ENCODE assay signal across 28 mouse cellular contexts in genomic region chr4:40827926-40828325, GRCm38 (mm10). TPM values are rescaled to one million over a fixed set of nuclear protein-coding genes. Genes with fewer than 3 reads are reported as not detected.
DNase-seq lines count a peak whose midpoint lies in the region; ATAC-seq and TF ChIP-seq lines count a peak whose summit lies in the region.
"Had no signal": no experiment of that assay in that cellular context is flagged by ENCODE, and none has a peak within 500 bp of the region (broad histone marks: within the 10 kb centered on the region; RNA-seq: fewer than 3 reads in every experiment).

No protein-coding gene starts in this region.

- 0 out of 2 replicates have a peak, but pooled peaks cover 2% of the 10 kb centered on the region for H3K9me3 ChIP-seq in heart, embryonic 12.5 days (replicated peaks)
- H3K9me3 ChIP-seq in liver, embryonic 12.5 days (replicated peaks), result no peaks in the 10 kb centered on the region
- H3K9me3 ChIP-seq in liver, embryonic 11.5 days (ENCODE audit: control insufficient read depth, low read length), result no peaks in the 10 kb centered on the region
- no peaks in the 10 kb centered on the region for H3K9me3 ChIP-seq in lung, postnatal 0 days (ENCODE audit: low read length)
- H3K9me3 ChIP-seq: embryonic facial prominence, embryonic 13.5 days; forebrain, embryonic 10.5 days; forebrain, embryonic 15.5 days; hindbrain, embryonic 12.5 days; intestine, embryonic 15.5 days; limb, embryonic 13.5 days; liver, embryonic 15.5 days; midbrain, embryonic 10.5 days; stomach, embryonic 15.5 days had no signal

- 77% methylated on average over 9 of the region's 9 CpGs for WGBS in heart, embryonic 12.5 days
- 65% methylated on average over 9 of the region's 9 CpGs for WGBS in liver, embryonic 12.5 days (ENCODE audit: insufficient replicate concordance)
- WGBS in liver, embryonic 11.5 days, result 74% methylated on average over 9 of the region's 9 CpGs
- 68% methylated on average over 9 of the region's 9 CpGs for WGBS in lung, postnatal 0 days

- 0 out of 2 replicates have a peak overlapping the region, but pooled peaks have one; percentile 13 for H3K9ac ChIP-seq in heart, embryonic 12.5 days
- H3K9ac ChIP-seq in liver, embryonic 12.5 days, result no peak overlapping the region
- no peak overlapping the region; the same call in 1 of the 2 replicates for H3K9ac ChIP-seq in liver, embryonic 11.5 days (ENCODE audit: low read depth, low read length)
- no peak overlapping the region for H3K9ac ChIP-seq in lung, postnatal 0 days (replicated peaks; ENCODE audit: low read depth)
- H3K9ac ChIP-seq: embryonic facial prominence, embryonic 13.5 days; forebrain, embryonic 15.5 days; hindbrain, embryonic 12.5 days; intestine, embryonic 15.5 days; limb, embryonic 13.5 days; liver, embryonic 15.5 days; stomach, embryonic 15.5 days had no signal

- no peaks in the 10 kb centered on the region for H3K27me3 ChIP-seq in heart, embryonic 12.5 days (replicated peaks)
- no peaks in the 10 kb centered on the region for H3K27me3 ChIP-seq in liver, embryonic 12.5 days (replicated peaks)
- H3K27me3 ChIP-seq in liver, embryonic 11.5 days (replicated peaks; ENCODE audit: control insufficient read depth, insufficient read depth, low read length), result no peaks in the 10 kb centered on the region
- H3K27me3 ChIP-seq in lung, postnatal 0 days (replicated peaks; ENCODE audit: insufficient read depth, low read length), result no peaks in the 10 kb centered on the region
- H3K27me3 ChIP-seq: embryonic facial prominence, embryonic 13.5 days; forebrain, embryonic 15.5 days; hindbrain, embryonic 12.5 days; intestine, embryonic 15.5 days; limb, embryonic 13.5 days; liver, embryonic 15.5 days; stomach, embryonic 15.5 days had no signal

- peaks cover 40% of the 10 kb centered on the region for H3K36me3 ChIP-seq in heart, embryonic 12.5 days
- peaks cover 64% of the 10 kb centered on the region for H3K36me3 ChIP-seq in liver, embryonic 12.5 days
- peaks cover 7% of the 10 kb centered on the region; the same call in 1 of the 2 replicates for H3K36me3 ChIP-seq in liver, embryonic 11.5 days (ENCODE audit: control insufficient read depth, insufficient read depth, low read length)
- H3K36me3 ChIP-seq in lung, postnatal 0 days (ENCODE audit: insufficient read depth, low read length), result peaks cover 7% of the 10 kb centered on the region; the same call in 1 of the 2 replicates
- H3K36me3 ChIP-seq: forebrain, embryonic 15.5 days; hindbrain, embryonic 12.5 days; intestine, embryonic 15.5 days had no signal

- peaks cover 50% of the 10 kb centered on the region for H3K4me1 ChIP-seq in heart, embryonic 12.5 days (replicated peaks)
- peaks cover 73% of the 10 kb centered on the region for H3K4me1 ChIP-seq in liver, embryonic 12.5 days
- H3K4me1 ChIP-seq in liver, embryonic 11.5 days (replicated peaks; ENCODE audit: control insufficient read depth, insufficient read depth, low read length), result peaks cover 23% of the 10 kb centered on the region
- H3K4me1 ChIP-seq in lung, postnatal 0 days (ENCODE audit: insufficient read depth, low read depth, low read length), result 0 out of 2 replicates have a peak, but pooled peaks cover 4% of the 10 kb centered on the region
- H3K4me1 ChIP-seq: embryonic facial prominence, embryonic 13.5 days; forebrain, embryonic 15.5 days; hindbrain, embryonic 12.5 days; intestine, embryonic 15.5 days; limb, embryonic 13.5 days; midbrain, embryonic 10.5 days had no signal

- no peak overlapping the region for H3K4me3 ChIP-seq in heart, embryonic 12.5 days
- no peak overlapping the region for H3K4me3 ChIP-seq in liver, embryonic 12.5 days
- H3K4me3 ChIP-seq in liver, embryonic 11.5 days (ENCODE audit: low read depth, low read length), result no peak overlapping the region
- H3K4me3 ChIP-seq in lung, postnatal 0 days (ENCODE audit: low read depth, low read length), result no peak overlapping the region
- H3K4me3 ChIP-seq: embryonic facial prominence, embryonic 13.5 days; forebrain, embryonic 10.5 days; forebrain, embryonic 15.5 days; hindbrain, embryonic 12.5 days; intestine, embryonic 15.5 days; layer of hippocampus, adult 2 months; limb, embryonic 13.5 days; liver, embryonic 15.5 days; midbrain, embryonic 10.5 days; stomach, embryonic 15.5 days had no signal

- ATAC-seq in heart, embryonic 12.5 days (ENCODE audit: insufficient number of reproducible peaks, low FRiP score), result no peak
- ATAC-seq in liver, embryonic 12.5 days, result peak; percentile 48
- ATAC-seq in liver, embryonic 11.5 days (replicated peaks; ENCODE audit: low FRiP score), result no peak; the same call in 1 of the 2 replicates
- peak; percentile 59 for ATAC-seq in lung, postnatal 0 days
- ATAC-seq: CD4-positive, CD25-positive, alpha-beta regulatory T cell, adult 4 months; forebrain, embryonic 15.5 days; hindbrain, postnatal 0 days; intestine, embryonic 15.5 days; midbrain, embryonic 16.5 days had no signal

- TF ChIP-seq CTCF in lung, postnatal 0 days (IDR thresholded peaks at IDR 0.05), result no peak

- no peak overlapping the region for H3K4me2 ChIP-seq in heart, embryonic 12.5 days
- H3K4me2 ChIP-seq in liver, embryonic 12.5 days, result no peak overlapping the region
- no peak overlapping the region for H3K4me2 ChIP-seq in liver, embryonic 11.5 days
- no peak overlapping the region for H3K4me2 ChIP-seq in lung, postnatal 0 days (replicated peaks; ENCODE audit: low read depth, low read length)
- H3K4me2 ChIP-seq: embryonic facial prominence, embryonic 13.5 days; forebrain, embryonic 15.5 days; hindbrain, embryonic 12.5 days; intestine, embryonic 15.5 days; limb, embryonic 13.5 days; liver, embryonic 15.5 days; stomach, embryonic 15.5 days had no signal

- no peak for DNase-seq in heart, postnatal 4 days
- DNase-seq in liver, embryonic 11.5 days (ENCODE audit: low spot score), result no peak
- peak; percentile 46 for DNase-seq in lung, postnatal 0 days (ENCODE audit: low spot score)
- DNase-seq in lung, adult 18-20 months, result no peak
- DNase-seq in testis, postnatal 14 days (ENCODE audit: low spot score), result no peak
- DNase-seq: adrenal gland, postnatal 25 days; cerebellum, adult 18-20 months; cerebellum, postnatal 10 days; kidney, adult 2 months; kidney, postnatal 36 days; right cerebral cortex, postnatal 25 days; thymus, postnatal 14 days had no signal

- no peak overlapping the region for H3K27ac ChIP-seq in heart, embryonic 12.5 days (ENCODE audit: poor library complexity, severe bottlenecking)
- peak overlapping the region; percentile 12; the same call in 1 of the 2 replicates for H3K27ac ChIP-seq in liver, embryonic 12.5 days
- H3K27ac ChIP-seq in liver, embryonic 11.5 days (ENCODE audit: low read depth, low read length), result no peak overlapping the region
- no peak overlapping the region for H3K27ac ChIP-seq in lung, postnatal 0 days (ENCODE audit: low read length)
- H3K27ac ChIP-seq: embryonic facial prominence, embryonic 13.5 days; forebrain, embryonic 10.5 days; forebrain, embryonic 15.5 days; hindbrain, embryonic 12.5 days; hindbrain, postnatal 0 days; intestine, embryonic 15.5 days; layer of hippocampus, adult 2 months; limb, embryonic 13.5 days; macrophage; midbrain, embryonic 10.5 days; stomach, embryonic 15.5 days had no signal

- no peak for TF ChIP-seq EP300 in lung, postnatal 0 days (IDR thresholded peaks at IDR 0.05)

RNA-seq across cellular contexts. Expression of gene B4galt1, which starts 25.9 kb away (rescaled TPM):
- polyA plus RNA-seq in heart, embryonic 12.5 days (2016; fragmentation: Nextera tagmentation; extraction: Ambion mirVana), result 56.5 and 58.0 TPM in 2 replicates
- 10 to 100 TPM; 92.2 to 93.6 TPM for total RNA-seq in heart, postnatal 4 days (2021)
- 39.6 and 40.0 TPM in 2 replicates for polyA plus RNA-seq in liver, embryonic 12.5 days (2016; fragmentation: Nextera tagmentation; extraction: Ambion mirVana)
- 49.0 and 50.4 TPM in 2 replicates for polyA plus RNA-seq in liver, embryonic 11.5 days (2014; fragmentation: Nextera tagmentation; extraction: Ambion mirVana)
- polyA plus RNA-seq in lung, postnatal 0 days (2015; fragmentation: Nextera tagmentation; extraction: Ambion mirVana), result 82.9 and 89.4 TPM in 2 replicates

Comparison
In these comparisons a context has a peak if more than half of its experiments do, and no peak if none do; other contexts are left out.
1. ATAC-seq: peak in liver, embryonic 12.5 days (single experiment) and lung, postnatal 0 days (single experiment); none in heart, embryonic 12.5 days (single experiment) and liver, embryonic 11.5 days (single experiment).